Mouse (Mus musculus) thymus, adult 2 months (tissue): ENCODE results near the gene Olfr625-ps1. TPM values are rescaled to one million over a fixed set of nuclear protein-coding genes. Genes with fewer than 3 reads are reported as not detected.

ENCODE experiments used
- DNase-seq: peaks from one replicate; pipeline ENCODE4 v3.0.0; 2021
- H3K27ac ChIP-seq: fragments of 200-500 bp; 2 replicates; pipeline ENCODE4 v1.5.1; 2012; ENCODE audit warnings: low read length, control low read depth; ENCODE audit not compliant: control insufficient read depth, insufficient read depth
- H3K27me3 ChIP-seq: fragments of 200-500 bp; 2 replicates; pipeline ENCODE4 v1.6.1; 2012; ENCODE audit warnings: mild to moderate bottlenecking, low read length, moderate library complexity, mixed read lengths; ENCODE audit not compliant: control insufficient read depth, insufficient read depth
- H3K36me3 ChIP-seq: fragments of 200-500 bp; 2 replicates; pipeline ENCODE4 v1.6.1; 2012; ENCODE audit warnings: mild to moderate bottlenecking, low read length, moderate library complexity; ENCODE audit not compliant: control insufficient read depth, insufficient read depth
- H3K4me1 ChIP-seq: fragments of 200-500 bp; replicated peaks from 2 replicates; pipeline ENCODE4 v1.6.1; 2012; ENCODE audit warnings: low read length; ENCODE audit not compliant: control insufficient read depth, insufficient read depth
- H3K4me3 ChIP-seq: fragments of 200-500 bp; 2 replicates; pipeline ENCODE4 v1.5.1; 2012; ENCODE audit warnings: mild to moderate bottlenecking, low read length, control low read depth, moderate library complexity; ENCODE audit not compliant: control insufficient read depth, insufficient read depth
- CTCF ChIP-seq: fragments of 200-500 bp; IDR thresholded peaks from 2 replicates; pipeline ENCODE4 v1.5.1; 2012; ENCODE audit warnings: mild to moderate bottlenecking, control low read depth, low read length, moderate library complexity, borderline replicate concordance; ENCODE audit not compliant: control insufficient read depth, poor library complexity, insufficient read depth; ENCODE audit errors: extremely low read depth
- POLR2A ChIP-seq: fragments of 200-500 bp; IDR thresholded peaks from 2 replicates; pipeline ENCODE4 v1.6.1; 2012; ENCODE audit warnings: mild to moderate bottlenecking, low read length, control low read depth, moderate library complexity; ENCODE audit not compliant: control insufficient read depth, poor library complexity, insufficient read depth; ENCODE audit errors: extremely low read depth
- WGBS: fragments of 180-500 bp; shearing (Covaris S2); methylation state at CpG from one replicate; pipeline ENCODE4 v1.1.7; 2018; 5-methylcytosine and 5-hydroxymethylcytosine counted together
- polyA plus RNA-seq: library from polyadenylated mRNA; depleted of rRNA; stranded (reverse); fragments of >200 nt; gene quantifications from 2 replicates; pipeline ENCODE4 v1.2.3, GENCODE M21; 2012; rRNA removed

Gene Olfr625-ps1
- polyA plus RNA-seq, result not detected in 2 replicates

DNA sequence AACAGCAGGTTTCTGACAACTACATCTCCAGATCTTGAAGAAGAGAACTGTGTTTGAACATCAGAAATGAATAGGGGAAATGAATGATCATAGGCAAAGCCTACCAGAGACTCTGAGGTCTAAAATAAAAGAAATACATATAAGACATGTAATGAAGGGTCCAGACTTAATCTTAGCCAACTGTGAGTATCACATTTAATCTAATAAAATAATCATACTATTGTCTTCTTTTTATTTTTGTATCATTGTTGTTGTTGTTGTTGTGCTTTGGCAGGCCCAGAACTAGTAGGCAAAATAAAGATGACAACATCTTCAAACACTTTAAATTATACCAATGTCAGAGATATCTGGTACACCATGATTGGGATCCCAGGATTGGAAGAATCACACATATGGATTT, at the start of gene Olfr625-ps1:
Olfr625-ps1 (plus strand) TSS at position 301 of the 400 bp plus-strand sequence.
- no peak for DNase-seq
- no peaks in the 10 kb centered on the region for H3K4me1 ChIP-seq
- no peak for TF ChIP-seq CTCF
- TF ChIP-seq POLR2A, result no peak
- H3K4me3 ChIP-seq, result no peak within 1 kb of the TSS
- no peaks in the 10 kb centered on the region for H3K36me3 ChIP-seq
- no peak within 1 kb of the TSS for H3K27ac ChIP-seq
- no peaks in the 10 kb centered on the region for H3K27me3 ChIP-seq

DNA sequence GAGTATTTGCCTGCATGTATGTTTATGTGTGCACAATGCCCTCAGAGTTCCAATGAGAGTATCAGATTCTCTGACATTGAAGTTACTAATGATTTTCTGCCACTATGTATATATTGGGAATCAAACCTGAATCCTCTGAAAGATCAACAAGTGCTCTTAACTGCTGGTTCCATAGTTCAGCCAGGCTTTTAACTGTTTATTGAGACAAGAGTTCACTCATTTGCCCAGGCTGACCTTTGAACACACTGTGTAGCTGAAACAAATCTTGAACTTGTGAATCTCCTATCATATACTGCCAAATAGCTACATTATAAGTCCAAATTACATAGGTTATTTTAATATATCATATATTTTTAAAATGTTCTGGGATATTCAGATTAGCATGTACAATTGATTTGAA, 45.7 kb upstream of the Olfr625-ps1 start:
- H3K27me3 ChIP-seq, result no peaks in the 10 kb centered on the region
- no peaks in the 10 kb centered on the region for H3K36me3 ChIP-seq
- DNase-seq, result no peak
- TF ChIP-seq POLR2A, result no peak
- TF ChIP-seq CTCF, result no peak
- H3K27ac ChIP-seq, result no peak overlapping the region
- no peaks in the 10 kb centered on the region for H3K4me1 ChIP-seq
- H3K4me3 ChIP-seq, result no peak overlapping the region

DNA sequence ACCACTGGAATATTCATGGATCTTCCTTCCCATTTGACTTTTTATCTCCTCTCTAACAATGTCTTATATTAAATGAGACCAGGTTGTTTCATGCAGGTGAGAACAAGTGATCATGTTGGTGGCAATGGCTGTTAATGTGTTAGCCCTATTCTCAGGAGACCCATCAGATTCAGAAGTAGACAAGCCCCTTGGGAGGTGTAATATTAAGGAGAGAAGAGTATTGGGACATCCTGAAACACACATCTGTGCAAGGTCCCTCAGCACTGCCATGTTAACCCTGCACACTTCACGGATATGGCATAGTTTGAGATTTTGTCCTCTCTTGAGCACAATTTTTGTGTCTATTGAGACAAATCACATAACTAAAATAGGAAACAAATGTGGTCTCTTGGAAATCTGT, 39.9 kb upstream of the Olfr625-ps1 start, which contains the start of gene Olfr622:
Olfr622 (minus strand) TSS at position 101 of the 400 bp plus-strand sequence.
- no peaks in the 10 kb centered on the region for H3K36me3 ChIP-seq
- H3K27ac ChIP-seq, result no peak within 1 kb of the TSS
- DNase-seq, result no peak
- H3K4me1 ChIP-seq, result no peaks in the 10 kb centered on the region
- WGBS, result 92% methylated on average over 1 of the region's 1 CpGs
- no peaks in the 10 kb centered on the region for H3K27me3 ChIP-seq
- no peak within 1 kb of the TSS for H3K4me3 ChIP-seq
- no peak for TF ChIP-seq CTCF
- TF ChIP-seq POLR2A, result no peak

DNA sequence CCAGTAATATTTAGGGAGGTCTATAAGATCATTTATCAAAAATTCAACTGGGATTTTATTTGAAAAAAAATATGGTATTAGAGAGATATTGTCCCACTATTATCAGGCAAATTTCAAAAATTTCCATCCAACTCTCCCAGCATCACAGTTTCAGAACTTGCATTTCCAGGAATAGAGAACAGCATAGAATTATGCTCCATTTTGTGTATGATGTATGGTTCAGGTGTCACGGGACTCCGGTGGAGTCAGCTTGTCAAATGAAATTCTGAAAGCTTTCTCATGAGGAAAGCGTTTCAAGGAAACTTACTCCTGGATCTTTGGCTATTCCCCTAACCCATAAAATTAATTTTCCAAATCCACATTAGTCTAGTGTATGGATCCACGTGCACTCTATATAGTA, 38.5 kb upstream of the Olfr625-ps1 start:
- no peak for DNase-seq
- no peak for TF ChIP-seq CTCF
- no peak for TF ChIP-seq POLR2A
- no peaks in the 10 kb centered on the region for H3K4me1 ChIP-seq
- no peaks in the 10 kb centered on the region for H3K27me3 ChIP-seq
- no peaks in the 10 kb centered on the region for H3K36me3 ChIP-seq
- no peak overlapping the region for H3K27ac ChIP-seq
- 94% methylated on average over 4 of the region's 4 CpGs for WGBS
- no peak overlapping the region for H3K4me3 ChIP-seq

DNA sequence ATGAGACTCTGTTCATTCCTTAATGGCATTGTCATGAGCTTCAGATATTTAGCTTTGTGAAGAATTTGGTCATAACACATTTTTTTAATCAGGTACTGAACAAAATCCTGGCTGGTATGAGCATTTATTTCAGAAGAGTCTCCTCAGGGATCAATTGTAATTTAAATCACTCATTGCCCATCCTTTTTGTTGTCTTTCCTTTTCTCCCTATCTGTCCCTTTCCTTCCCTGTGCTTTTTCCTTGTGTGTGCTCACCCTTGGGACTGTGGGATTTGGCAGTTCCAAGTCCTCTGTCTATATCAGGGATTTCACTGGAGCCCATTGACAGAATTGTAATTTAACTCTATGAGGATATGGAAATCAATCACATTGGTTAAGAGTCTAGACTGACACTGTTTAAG, 18.9 kb upstream of the Olfr625-ps1 start, which contains the start of gene Olfr623:
Olfr623 (minus strand) TSS at position 101 of the 400 bp plus-strand sequence.
- H3K27me3 ChIP-seq, result no peaks in the 10 kb centered on the region
- no peak within 1 kb of the TSS for H3K4me3 ChIP-seq
- H3K27ac ChIP-seq, result no peak within 1 kb of the TSS
- no peaks in the 10 kb centered on the region for H3K4me1 ChIP-seq
- no peaks in the 10 kb centered on the region for H3K36me3 ChIP-seq
- DNase-seq, result no peak
- no peak for TF ChIP-seq CTCF
- no peak for TF ChIP-seq POLR2A

DNA sequence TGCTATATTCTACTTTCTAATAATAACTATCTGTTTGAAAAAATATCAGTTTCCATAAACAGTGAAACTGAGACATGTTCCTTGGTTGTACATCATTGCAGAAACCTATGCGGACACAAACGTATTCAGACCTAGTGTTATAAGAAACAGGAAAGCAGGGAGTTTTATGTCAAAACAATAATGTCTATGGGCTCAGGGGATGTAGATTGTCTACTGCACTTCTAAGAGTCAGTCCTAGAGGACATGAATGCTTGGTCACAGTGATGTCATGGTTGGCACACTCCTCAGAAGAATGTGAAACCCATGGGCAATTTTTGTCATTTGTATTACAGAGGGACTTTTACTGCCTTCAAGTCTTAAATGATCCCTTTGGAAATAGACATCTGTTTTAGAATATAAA, 11.4 kb upstream of the Olfr625-ps1 start, which contains the start of gene Olfr624:
Olfr624 (minus strand) TSS at position 101 of the 400 bp plus-strand sequence.
- Histone ChIP-seq H3K27me3 (no peaks in the 10 kb centered on the region), H3K27ac (no peak within 1 kb of the TSS), H3K36me3 (no peaks in the 10 kb centered on the region), H3K4me1 (no peaks in the 10 kb centered on the region), H3K4me3 (no peak within 1 kb of the TSS)
- TF ChIP-seq POLR2A (no peak), CTCF (no peak)
- DNase-seq, result no peak
- WGBS, result 92% methylated on average over 2 of the region's 2 CpGs

DNA sequence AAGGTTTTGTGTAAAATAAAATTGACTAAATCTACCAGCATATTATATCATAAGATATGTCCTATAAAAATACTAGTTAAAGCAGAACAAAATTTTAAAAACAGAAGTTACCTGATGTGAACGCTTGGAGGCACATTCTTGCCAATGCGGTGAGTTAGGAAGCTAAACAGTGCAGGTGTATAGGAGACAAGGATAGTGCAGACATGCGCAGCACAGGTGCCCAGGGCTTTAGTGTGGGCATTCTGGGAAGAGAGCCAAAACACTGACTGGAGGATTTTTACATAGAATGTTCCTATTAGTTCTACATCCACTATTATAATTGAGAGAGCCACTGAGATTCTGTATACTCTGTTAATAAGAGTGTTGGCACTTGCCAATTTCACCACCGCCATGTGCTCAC, 16.9 kb downstream of the Olfr625-ps1 start:
- H3K4me1 ChIP-seq, result no peaks in the 10 kb centered on the region
- no peaks in the 10 kb centered on the region for H3K27me3 ChIP-seq
- DNase-seq, result no peak
- TF ChIP-seq POLR2A (no peak), CTCF (no peak)
- H3K36me3 ChIP-seq, result no peaks in the 10 kb centered on the region
- WGBS, result 96% methylated on average over 4 of the region's 4 CpGs
- no peak overlapping the region for H3K4me3 ChIP-seq
- no peak overlapping the region for H3K27ac ChIP-seq
